Mouse (Mus musculus): Measurements from ENCODE around the gene Slc25a3. TPM values are rescaled to one million over a fixed set of nuclear protein-coding genes. Genes with fewer than 3 reads are reported as not detected.

Slc25a3 gene
- polyA plus RNA-seq, 1 experiment from 2014 or later, result 443 TPM

GRCm38 (mm10) chr10:91131565-91131964, 7.7 kb upstream of the Slc25a3 start:
- Histone ChIP-seq H3K4me1 (ENCODE audit: control insufficient read depth, insufficient read depth, low read length) (no peaks in the 10 kb centered on the region), H3K27ac (ENCODE audit: low read depth, low read length) (no peak overlapping the region), H3K36me3 (ENCODE audit: control insufficient read depth, insufficient read depth, low read length) (no peaks in the 10 kb centered on the region), H3K9me3 (ENCODE audit: control insufficient read depth, low read length) (no peaks in the 10 kb centered on the region), H3K4me3 (ENCODE audit: low read depth, low read length) (no peak overlapping the region), H3K4me2 (ENCODE audit: low read depth) (no peak overlapping the region), H3K27me3 (ENCODE audit: control insufficient read depth, insufficient read depth, low read length) (no peaks in the 10 kb centered on the region), H3K9ac (ENCODE audit: low read length) (no peak overlapping the region)
- DNase-seq (ENCODE audit: low spot score) (no peak), ATAC-seq (ENCODE audit: insufficient read depth, low FRiP score, low TSS enrichment) (no peak)
- 75% methylated on average over 1 of the region's 1 CpGs for WGBS

- Histone ChIP-seq H3K4me2 (ENCODE audit: low read depth) (no peak overlapping the region), H3K27me3 (ENCODE audit: control insufficient read depth, insufficient read depth, low read length) (no peaks in the 10 kb centered on the region), H3K36me3 (ENCODE audit: control insufficient read depth, insufficient read depth, low read length) (no peaks in the 10 kb centered on the region), H3K4me1 (ENCODE audit: control insufficient read depth, insufficient read depth, low read length) (no peaks in the 10 kb centered on the region), H3K9ac (ENCODE audit: low read length) (no peak overlapping the region), H3K27ac (ENCODE audit: low read depth, low read length) (no peak overlapping the region), H3K9me3 (ENCODE audit: control insufficient read depth, low read length) (no peaks in the 10 kb centered on the region), H3K4me3 (ENCODE audit: low read depth, low read length) (no peak overlapping the region)
- DNase-seq (ENCODE audit: low spot score) (no peak), ATAC-seq (ENCODE audit: insufficient read depth, low FRiP score, low TSS enrichment) (no peak)
- WGBS, result 92% methylated on average over 3 of the region's 3 CpGs
These were observed 6.9 kb upstream of the Slc25a3 start for GRCm38 (mm10) chr10:91130792-91131191.

- no peaks in the 10 kb centered on the region for H3K9me3 ChIP-seq (ENCODE audit: control insufficient read depth, low read length)
- H3K27ac ChIP-seq (ENCODE audit: low read depth, low read length), result no peak overlapping the region
- ATAC-seq (ENCODE audit: insufficient read depth, low FRiP score, low TSS enrichment) (no peak), DNase-seq (ENCODE audit: low spot score) (no peak)
- no peaks in the 10 kb centered on the region for H3K36me3 ChIP-seq (ENCODE audit: control insufficient read depth, insufficient read depth, low read length)
- WGBS, result 84% methylated on average over 1 of the region's 1 CpGs
- H3K9ac ChIP-seq (ENCODE audit: low read length), result no peak overlapping the region
- no peaks in the 10 kb centered on the region for H3K27me3 ChIP-seq (ENCODE audit: control insufficient read depth, insufficient read depth, low read length)
- no peaks in the 10 kb centered on the region for H3K4me1 ChIP-seq (ENCODE audit: control insufficient read depth, insufficient read depth, low read length)
- no peak overlapping the region for H3K4me2 ChIP-seq (ENCODE audit: low read depth)
- no peak overlapping the region for H3K4me3 ChIP-seq (ENCODE audit: low read depth, low read length)
These were observed 4.8 kb upstream of the Slc25a3 start for GRCm38 (mm10) chr10:91128551-91129160.

GRCm38 (mm10) chr10:91127395-91127794, 3.5 kb upstream of the Slc25a3 start:
- peaks cover 4% of the 10 kb centered on the region; the same call in 1 of the 2 replicates for H3K4me1 ChIP-seq (ENCODE audit: control insufficient read depth, insufficient read depth, low read length)
- 78% methylated on average over 2 of the region's 2 CpGs for WGBS
- H3K36me3 ChIP-seq (ENCODE audit: control insufficient read depth, insufficient read depth, low read length), result no peaks in the 10 kb centered on the region
- no peak for ATAC-seq (ENCODE audit: insufficient read depth, low FRiP score, low TSS enrichment)
- H3K27me3 ChIP-seq (ENCODE audit: control insufficient read depth, insufficient read depth, low read length), result no peaks in the 10 kb centered on the region
- no peak for DNase-seq (ENCODE audit: low spot score)
- no peaks in the 10 kb centered on the region for H3K9me3 ChIP-seq (ENCODE audit: control insufficient read depth, low read length)
- no peak overlapping the region for H3K4me2 ChIP-seq (ENCODE audit: low read depth)
- no peak overlapping the region for H3K9ac ChIP-seq (ENCODE audit: low read length)
- no peak overlapping the region for H3K27ac ChIP-seq (ENCODE audit: low read depth, low read length)
- no peak overlapping the region for H3K4me3 ChIP-seq (ENCODE audit: low read depth, low read length)

- no peak overlapping the region for H3K4me2 ChIP-seq (ENCODE audit: low read depth)
- WGBS, result 71% methylated on average over 10 of the region's 10 CpGs
These were observed 2.9 kb upstream of the Slc25a3 start for GRCm38 (mm10) chr10:91126618-91127355.

GRCm38 (mm10) chr10:91123281-91123827, 505 bp downstream of the Slc25a3 start:
- H3K4me2 ChIP-seq (ENCODE audit: low read depth), result peak overlapping the region; percentile 89
- peaks cover 6% of the 10 kb centered on the region for H3K36me3 ChIP-seq (ENCODE audit: control insufficient read depth, insufficient read depth, low read length)
- peak overlapping the region; percentile 99 for H3K4me3 ChIP-seq (ENCODE audit: low read depth, low read length)
- H3K27ac ChIP-seq (ENCODE audit: low read depth, low read length), result peak overlapping the region; percentile 83
- ATAC-seq (ENCODE audit: insufficient read depth, low FRiP score, low TSS enrichment), result peak; percentile 72
- under 1% methylated on average over 44 of the region's 44 CpGs for WGBS
- no peaks in the 10 kb centered on the region for H3K27me3 ChIP-seq (ENCODE audit: control insufficient read depth, insufficient read depth, low read length)
- no peaks in the 10 kb centered on the region for H3K9me3 ChIP-seq (ENCODE audit: control insufficient read depth, low read length)
- H3K4me1 ChIP-seq (ENCODE audit: control insufficient read depth, insufficient read depth, low read length), result peaks cover 9% of the 10 kb centered on the region; the same call in 1 of the 2 replicates
- DNase-seq (ENCODE audit: low spot score), result peak; percentile 20
- peak overlapping the region; percentile 96 for H3K9ac ChIP-seq (ENCODE audit: low read length)

More at GRCm38 (mm10) chr10:91126618-91127355, 2.9 kb upstream of the Slc25a3 start:
- H3K9me3 ChIP-seq (ENCODE audit: control insufficient read depth, low read length), result no peaks in the 10 kb centered on the region
- peaks cover 9% of the 10 kb centered on the region; the same call in 1 of the 2 replicates for H3K4me1 ChIP-seq (ENCODE audit: control insufficient read depth, insufficient read depth, low read length)
- ATAC-seq (ENCODE audit: insufficient read depth, low FRiP score, low TSS enrichment) (no peak), DNase-seq (ENCODE audit: low spot score) (no peak)
- no peaks in the 10 kb centered on the region for H3K36me3 ChIP-seq (ENCODE audit: control insufficient read depth, insufficient read depth, low read length)
- H3K27me3 ChIP-seq (ENCODE audit: control insufficient read depth, insufficient read depth, low read length), result no peaks in the 10 kb centered on the region
- H3K9ac ChIP-seq (ENCODE audit: low read length), result no peak overlapping the region
- no peak overlapping the region for H3K27ac ChIP-seq (ENCODE audit: low read depth, low read length)
- H3K4me3 ChIP-seq (ENCODE audit: low read depth, low read length), result no peak overlapping the region

- Histone ChIP-seq H3K9ac (ENCODE audit: low read length) (no peak overlapping the region; the same call in 1 of the 2 replicates), H3K36me3 (ENCODE audit: control insufficient read depth, insufficient read depth, low read length) (peaks cover 10% of the 10 kb centered on the region), H3K4me2 (ENCODE audit: low read depth) (peak overlapping the region; percentile 89), H3K27me3 (ENCODE audit: control insufficient read depth, insufficient read depth, low read length) (no peaks in the 10 kb centered on the region), H3K9me3 (ENCODE audit: control insufficient read depth, low read length) (no peaks in the 10 kb centered on the region), H3K4me3 (ENCODE audit: low read depth, low read length) (peak overlapping the region; percentile 99), H3K4me1 (ENCODE audit: control insufficient read depth, insufficient read depth, low read length) (peaks cover 9% of the 10 kb centered on the region; the same call in 1 of the 2 replicates), H3K27ac (ENCODE audit: low read depth, low read length) (no peak overlapping the region)
- WGBS, result 43% methylated on average over 6 of the region's 6 CpGs
- no peak for DNase-seq (ENCODE audit: low spot score)
- no peak for ATAC-seq (ENCODE audit: insufficient read depth, low FRiP score, low TSS enrichment)
These were observed 1.2 kb downstream of the Slc25a3 start for GRCm38 (mm10) chr10:91122646-91123045.

GRCm38 (mm10) chr10:91116958-91117357, 6.9 kb downstream of the Slc25a3 start:
- no peak overlapping the region for H3K9ac ChIP-seq (ENCODE audit: low read length)
- H3K4me3 ChIP-seq (ENCODE audit: low read depth, low read length), result no peak overlapping the region
- no peak overlapping the region for H3K4me2 ChIP-seq (ENCODE audit: low read depth)
- peaks cover 38% of the 10 kb centered on the region for H3K36me3 ChIP-seq (ENCODE audit: control insufficient read depth, insufficient read depth, low read length)
- ATAC-seq (ENCODE audit: insufficient read depth, low FRiP score, low TSS enrichment) (no peak), DNase-seq (ENCODE audit: low spot score) (no peak)
- no peaks in the 10 kb centered on the region for H3K27me3 ChIP-seq (ENCODE audit: control insufficient read depth, insufficient read depth, low read length)
- H3K27ac ChIP-seq (ENCODE audit: low read depth, low read length), result no peak overlapping the region
- H3K4me1 ChIP-seq (ENCODE audit: control insufficient read depth, insufficient read depth, low read length), result peaks cover under 1% of the 10 kb centered on the region; the same call in 1 of the 2 replicates
- WGBS, result 91% methylated on average over 12 of the region's 12 CpGs
- H3K9me3 ChIP-seq (ENCODE audit: control insufficient read depth, low read length), result no peaks in the 10 kb centered on the region

Measured in neural tube, embryonic 11.5 days (tissue).